Mouse (Mus musculus): ENCODE measurements around the gene Atp6v0d1. TPM values are rescaled to one million over a fixed set of nuclear protein-coding genes. Genes with fewer than 3 reads are reported as not detected.

Gene Atp6v0d1
- polyA plus RNA-seq, 1 experiment from 2014 or later, result 64.5 TPM

DNA sequence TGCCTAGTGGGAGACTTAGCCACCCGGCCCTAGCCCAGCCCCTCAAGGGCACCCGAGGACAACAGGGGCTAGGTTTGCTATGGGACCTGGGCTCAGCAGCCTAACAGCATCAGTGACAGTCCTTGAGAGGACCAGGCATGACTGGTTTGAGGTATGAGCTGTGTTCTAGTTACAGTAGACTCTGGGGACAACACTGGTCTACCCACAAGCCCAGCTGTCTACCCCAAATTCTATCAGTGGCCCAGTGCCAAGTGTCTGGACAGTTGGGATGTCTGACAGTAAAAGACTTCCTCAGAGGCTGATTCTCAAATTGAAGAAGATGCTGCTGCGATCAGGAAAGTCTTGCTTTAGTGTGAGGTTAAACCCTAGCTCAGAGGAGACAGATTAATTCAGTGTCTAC is 20.6 kb downstream of the Atp6v0d1 start:
- Histone ChIP-seq H3K27me3 (ENCODE audit: control insufficient read depth, insufficient read depth, low read length) (no peaks in the 10 kb centered on the region), H3K27ac (replicated peaks in 1 of 2; ENCODE audit: control insufficient read depth in 1 of 2, insufficient read depth in 1 of 2, low read depth in 2 of 2, low read length in 2 of 2) (0 out of 4 replicates have a peak overlapping the region, but pooled peaks of 1 of the 2 experiments have one; percentile 20), H3K4me1 (ENCODE audit: control insufficient read depth in 2 of 2, insufficient read depth in 2 of 2, low read length in 2 of 2) (peaks cover 22 to 24% of the 10 kb centered on the region in 2 experiments), H3K9ac (ENCODE audit: low read length) (no peak overlapping the region), H3K4me3 (ENCODE audit: control insufficient read depth in 1 of 2, insufficient read depth in 1 of 2, low read depth in 1 of 2, low read length in 2 of 2) (no peak overlapping the region), H3K9me3 (ENCODE audit: control insufficient read depth, low read length) (no peaks in the 10 kb centered on the region), H3K36me3 (ENCODE audit: control insufficient read depth, insufficient read depth, low read length) (peaks cover 9% of the 10 kb centered on the region), H3K4me2 (ENCODE audit: low read length) (no peak overlapping the region)
- 45% methylated on average over 3 of the region's 3 CpGs for WGBS
- ATAC-seq (ENCODE audit: insufficient number of reproducible peaks, insufficient read depth, low FRiP score, low read depth), result no peak; the same call in 1 of the 2 replicates

- H3K9ac ChIP-seq (ENCODE audit: low read length), result no peak overlapping the region
- peaks cover 4% of the 10 kb centered on the region for H3K36me3 ChIP-seq (ENCODE audit: control insufficient read depth, insufficient read depth, low read length)
- no peaks in the 10 kb centered on the region for H3K27me3 ChIP-seq (ENCODE audit: control insufficient read depth, insufficient read depth, low read length)
- H3K27ac ChIP-seq (replicated peaks in 1 of 2; ENCODE audit: control insufficient read depth in 1 of 2, insufficient read depth in 1 of 2, low read depth in 2 of 2, low read length in 2 of 2), result 0 out of 4 replicates have a peak overlapping the region, but pooled peaks of 1 of the 2 experiments have one; percentile 20
- no peak overlapping the region for H3K4me3 ChIP-seq (ENCODE audit: control insufficient read depth in 1 of 2, insufficient read depth in 1 of 2, low read depth in 1 of 2, low read length in 2 of 2)
- no peak for ATAC-seq (ENCODE audit: insufficient number of reproducible peaks, insufficient read depth, low FRiP score, low read depth)
- H3K4me2 ChIP-seq (ENCODE audit: low read length), result no peak overlapping the region
- H3K9me3 ChIP-seq (ENCODE audit: control insufficient read depth, low read length), result no peaks in the 10 kb centered on the region
- H3K4me1 ChIP-seq (ENCODE audit: control insufficient read depth in 2 of 2, insufficient read depth in 2 of 2, low read length in 2 of 2), result peaks cover 22 to 24% of the 10 kb centered on the region in 2 experiments
- WGBS, result 35% methylated on average over 7 of the region's 7 CpGs
These were observed 21.2 kb downstream of the Atp6v0d1 start for GRCm38 (mm10) chr8:105544544-105545205.

- Histone ChIP-seq H3K27ac (replicated peaks in 1 of 2; ENCODE audit: control insufficient read depth in 1 of 2, insufficient read depth in 1 of 2, low read depth in 2 of 2, low read length in 2 of 2) (no peak overlapping the region), H3K4me1 (ENCODE audit: control insufficient read depth in 2 of 2, insufficient read depth in 2 of 2, low read length in 2 of 2) (peaks cover 22 to 24% of the 10 kb centered on the region in 2 experiments), H3K36me3 (ENCODE audit: control insufficient read depth, insufficient read depth, low read length) (peaks cover 12% of the 10 kb centered on the region), H3K9ac (ENCODE audit: low read length) (no peak overlapping the region), H3K27me3 (ENCODE audit: control insufficient read depth, insufficient read depth, low read length) (no peaks in the 10 kb centered on the region), H3K4me3 (ENCODE audit: control insufficient read depth in 1 of 2, insufficient read depth in 1 of 2, low read depth in 1 of 2, low read length in 2 of 2) (no peak overlapping the region), H3K4me2 (ENCODE audit: low read length) (no peak overlapping the region), H3K9me3 (ENCODE audit: control insufficient read depth, low read length) (no peaks in the 10 kb centered on the region)
- no peak for ATAC-seq (ENCODE audit: insufficient number of reproducible peaks, insufficient read depth, low FRiP score, low read depth)
- WGBS, result 3% methylated on average over 1 of the region's 1 CpGs
These were observed 22.1 kb downstream of the Atp6v0d1 start for GRCm38 (mm10) chr8:105543703-105544102.

- no peak overlapping the region for H3K9ac ChIP-seq (ENCODE audit: low read length)
- ATAC-seq (ENCODE audit: insufficient number of reproducible peaks, insufficient read depth, low FRiP score, low read depth), result no peak
- no peak overlapping the region for H3K4me2 ChIP-seq (ENCODE audit: low read length)
- WGBS, result 89% methylated on average over 2 of the region's 2 CpGs
- H3K9me3 ChIP-seq (ENCODE audit: control insufficient read depth, low read length), result no peaks in the 10 kb centered on the region
- H3K27ac ChIP-seq (replicated peaks in 1 of 2; ENCODE audit: control insufficient read depth in 1 of 2, insufficient read depth in 1 of 2, low read depth in 2 of 2, low read length in 2 of 2), result no peak overlapping the region
- H3K27me3 ChIP-seq (ENCODE audit: control insufficient read depth, insufficient read depth, low read length), result no peaks in the 10 kb centered on the region
- H3K36me3 ChIP-seq (ENCODE audit: control insufficient read depth, insufficient read depth, low read length), result peaks cover 21% of the 10 kb centered on the region
- H3K4me3 ChIP-seq (ENCODE audit: control insufficient read depth in 1 of 2, insufficient read depth in 1 of 2, low read depth in 1 of 2, low read length in 2 of 2), result no peak overlapping the region
- peaks cover 22 to 24% of the 10 kb centered on the region in 2 experiments for H3K4me1 ChIP-seq (ENCODE audit: control insufficient read depth in 2 of 2, insufficient read depth in 2 of 2, low read length in 2 of 2)
These were observed 23.0 kb downstream of the Atp6v0d1 start for GRCm38 (mm10) chr8:105542808-105543207.

DNA sequence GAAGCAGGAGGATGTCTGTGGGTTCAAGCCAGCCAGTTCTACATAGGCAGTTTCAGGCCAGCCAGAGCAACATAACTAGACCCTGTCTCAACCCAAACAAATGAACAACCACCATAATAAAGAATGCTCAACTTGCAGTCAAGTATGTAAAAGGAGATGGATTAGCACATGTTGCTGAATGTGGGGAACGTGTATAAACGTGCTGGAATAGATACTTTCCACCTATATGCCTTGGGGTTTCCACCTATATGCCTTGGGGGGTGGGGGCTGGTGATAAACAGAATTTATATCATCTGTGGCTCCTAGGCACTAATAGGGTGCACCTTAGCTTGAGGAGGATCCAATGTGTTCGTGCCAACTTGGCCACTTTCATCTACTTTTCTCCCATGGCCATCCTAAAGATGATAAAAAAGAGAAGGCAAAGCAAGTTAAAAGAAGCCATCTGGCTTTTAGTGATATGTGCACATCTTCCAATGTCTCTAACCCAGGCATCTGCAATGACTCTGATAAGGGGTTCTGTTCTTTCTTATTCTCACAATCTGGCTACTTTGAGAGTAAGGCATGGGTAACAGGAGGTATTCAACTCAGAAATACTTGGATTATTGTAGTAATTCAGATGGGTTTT is 23.7 kb downstream of the Atp6v0d1 start:
- WGBS, result 85% methylated on average over 3 of the region's 3 CpGs
- H3K27me3 ChIP-seq (ENCODE audit: control insufficient read depth, insufficient read depth, low read length), result no peaks in the 10 kb centered on the region
- H3K4me1 ChIP-seq (ENCODE audit: control insufficient read depth in 2 of 2, insufficient read depth in 2 of 2, low read length in 2 of 2), result peaks cover 22 to 24% of the 10 kb centered on the region in 2 experiments
- no peak overlapping the region for H3K4me3 ChIP-seq (ENCODE audit: control insufficient read depth in 1 of 2, insufficient read depth in 1 of 2, low read depth in 1 of 2, low read length in 2 of 2)
- H3K36me3 ChIP-seq (ENCODE audit: control insufficient read depth, insufficient read depth, low read length), result peaks cover 27% of the 10 kb centered on the region
- no peak overlapping the region for H3K27ac ChIP-seq (replicated peaks in 1 of 2; ENCODE audit: control insufficient read depth in 1 of 2, insufficient read depth in 1 of 2, low read depth in 2 of 2, low read length in 2 of 2)
- no peak overlapping the region for H3K4me2 ChIP-seq (ENCODE audit: low read length)
- ATAC-seq (ENCODE audit: insufficient number of reproducible peaks, insufficient read depth, low FRiP score, low read depth), result no peak
- no peaks in the 10 kb centered on the region for H3K9me3 ChIP-seq (ENCODE audit: control insufficient read depth, low read length)
- H3K9ac ChIP-seq (ENCODE audit: low read length), result no peak overlapping the region

- Histone ChIP-seq H3K9ac (ENCODE audit: low read length) (no peak overlapping the region), H3K4me3 (ENCODE audit: control insufficient read depth in 1 of 2, insufficient read depth in 1 of 2, low read depth in 1 of 2, low read length in 2 of 2) (no peak overlapping the region), H3K4me1 (ENCODE audit: control insufficient read depth in 2 of 2, insufficient read depth in 2 of 2, low read length in 2 of 2) (peaks cover 4 to 13% of the 10 kb centered on the region in 2 experiments), H3K9me3 (ENCODE audit: control insufficient read depth, low read length) (no peaks in the 10 kb centered on the region), H3K27ac (replicated peaks in 1 of 2; ENCODE audit: control insufficient read depth in 1 of 2, insufficient read depth in 1 of 2, low read depth in 2 of 2, low read length in 2 of 2) (no peak overlapping the region), H3K27me3 (ENCODE audit: control insufficient read depth, insufficient read depth, low read length) (no peaks in the 10 kb centered on the region), H3K36me3 (ENCODE audit: control insufficient read depth, insufficient read depth, low read length) (peaks cover 44% of the 10 kb centered on the region), H3K4me2 (ENCODE audit: low read length) (no peak overlapping the region)
- no peak for ATAC-seq (ENCODE audit: insufficient number of reproducible peaks, insufficient read depth, low FRiP score, low read depth)
- 88% methylated on average over 4 of the region's 4 CpGs for WGBS
These were observed 26.9 kb downstream of the Atp6v0d1 start for GRCm38 (mm10) chr8:105538940-105539339.

DNA sequence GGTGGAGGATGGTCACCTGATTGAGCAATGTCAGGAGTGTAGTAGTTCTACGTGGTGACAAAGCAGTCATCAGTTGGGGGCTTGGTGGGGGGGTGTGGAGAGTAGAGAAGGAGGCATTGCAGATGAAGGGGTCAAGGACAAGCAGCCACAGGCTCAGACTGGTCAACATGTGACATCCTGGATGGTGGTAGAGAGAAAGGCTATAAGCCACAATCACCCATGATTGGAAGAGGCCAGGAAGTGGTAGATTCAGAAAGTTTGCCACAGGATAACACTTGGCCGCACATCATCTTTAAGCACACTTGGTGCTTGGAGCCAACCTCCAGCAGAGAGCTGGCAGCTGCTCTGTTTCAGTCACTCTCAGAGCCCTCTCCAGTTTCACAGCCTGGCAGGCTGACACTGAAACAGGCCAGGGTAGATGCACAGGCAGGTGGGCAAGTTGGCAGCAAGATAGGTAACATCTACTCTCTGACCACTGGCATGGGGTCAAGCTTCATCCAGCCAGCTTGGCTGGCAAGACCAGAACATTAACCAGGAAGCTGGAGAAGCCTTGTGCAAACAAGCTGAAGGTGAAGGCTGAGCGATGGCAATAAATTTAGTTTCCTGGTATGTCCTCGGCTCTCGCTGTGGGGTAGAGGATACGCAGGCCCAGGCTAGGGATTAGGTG is 28.7 kb downstream of the Atp6v0d1 start:
- Histone ChIP-seq H3K4me1 (ENCODE audit: control insufficient read depth in 2 of 2, insufficient read depth in 2 of 2, low read length in 2 of 2) (peaks cover 4 to 15% of the 10 kb centered on the region in 2 experiments; a peak in 3 of 4 replicates), H3K27ac (replicated peaks in 1 of 2; ENCODE audit: control insufficient read depth in 1 of 2, insufficient read depth in 1 of 2, low read depth in 2 of 2, low read length in 2 of 2) (no peak overlapping the region), H3K9me3 (ENCODE audit: control insufficient read depth, low read length) (no peaks in the 10 kb centered on the region), H3K4me2 (ENCODE audit: low read length) (no peak overlapping the region), H3K36me3 (ENCODE audit: control insufficient read depth, insufficient read depth, low read length) (peaks cover 46% of the 10 kb centered on the region), H3K9ac (ENCODE audit: low read length) (no peak overlapping the region), H3K27me3 (ENCODE audit: control insufficient read depth, insufficient read depth, low read length) (no peaks in the 10 kb centered on the region), H3K4me3 (ENCODE audit: control insufficient read depth in 1 of 2, insufficient read depth in 1 of 2, low read depth in 1 of 2, low read length in 2 of 2) (no peak overlapping the region)
- WGBS, result 89% methylated on average over 6 of the region's 6 CpGs
- no peak for ATAC-seq (ENCODE audit: insufficient number of reproducible peaks, insufficient read depth, low FRiP score, low read depth)

Data from heart, embryonic 14.5 days (tissue).